Mouse (Mus musculus) neural tube, embryonic 12.5 days (tissue): ENCODE results near the gene Serpinh1. TPM values are rescaled to one million over a fixed set of nuclear protein-coding genes. Genes with fewer than 3 reads are reported as not detected.

Experiments used
- polyA plus RNA-seq: library from polyadenylated mRNA; unstranded; fragments of >200 nt; fragmentation: Nextera tagmentation; extraction: Ambion mirVana; gene quantifications from 2 replicates; pipeline ENCODE4 v1.2.1, GENCODE M21; 2016

The Serpinh1 gene
- polyA plus RNA-seq, 1 experiment from 2014 or later, result 640 TPM

Other genes with a start within 250 kb of the Serpinh1 start
- 15.0 and 18.3 TPM in 2 replicates for gene Uvrag, start 212.1 kb downstream of the Serpinh1 start, polyA plus RNA-seq
- gene Dgat2, start 170.5 kb downstream of the Serpinh1 start, polyA plus RNA-seq, result 11.4 and 13.1 TPM in 2 replicates
- 6.3 and 6.6 TPM in 2 replicates for gene Mogat2, start 114.6 kb downstream of the Serpinh1 start, polyA plus RNA-seq
- 86.6 and 96.9 TPM in 2 replicates for gene Map6, start 85.8 kb downstream of the Serpinh1 start, polyA plus RNA-seq
- 51.6 and 60.8 TPM in 2 replicates for gene Gdpd5, start 28.2 kb upstream of the Serpinh1 start, polyA plus RNA-seq
- gene Klhl35, start 112.8 kb upstream of the Serpinh1 start, polyA plus RNA-seq, result 41.1 and 46.9 TPM in 2 replicates
- 536 and 541 TPM in 2 replicates for gene Rps3, start 130.5 kb upstream of the Serpinh1 start, polyA plus RNA-seq
- 16.3 and 18.4 TPM in 2 replicates for gene Arrb1, start 182.2 kb upstream of the Serpinh1 start, polyA plus RNA-seq